Mouse (Mus musculus): Measurements from ENCODE around the gene Gatc.

Gene Gatc

DNA sequence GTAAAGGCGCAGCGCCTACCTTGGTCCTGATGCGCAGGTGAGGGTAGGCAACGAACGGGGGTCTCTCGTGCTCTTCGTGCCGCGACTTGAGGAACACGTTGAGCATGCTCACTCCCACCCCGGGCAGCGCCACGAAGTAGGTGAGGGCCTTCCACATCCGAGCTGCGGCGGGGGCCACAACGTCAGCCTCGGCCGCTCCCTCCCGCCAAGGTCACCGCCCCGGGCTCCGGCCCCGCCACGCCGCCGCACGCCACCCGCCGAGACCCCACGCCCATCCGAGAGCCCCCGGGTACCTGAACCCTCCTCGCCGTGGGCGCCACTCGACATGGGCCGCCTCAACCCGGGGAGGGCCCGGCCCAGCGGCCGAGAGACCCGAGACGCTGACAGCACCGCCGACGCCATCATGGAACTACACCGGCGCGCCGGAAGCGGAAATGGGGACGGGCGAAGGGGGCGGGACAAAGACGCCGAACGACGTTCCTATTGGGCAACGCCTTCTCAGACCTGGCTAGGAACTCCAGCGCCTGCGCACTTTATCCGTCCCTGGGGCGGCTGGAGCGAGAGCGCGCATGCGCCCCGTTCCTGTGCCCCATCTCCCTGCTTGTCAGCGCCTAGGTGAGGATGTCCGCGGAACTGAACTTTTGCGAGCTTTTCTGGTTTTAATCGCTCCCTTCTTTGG lies 7.7 kb upstream of the Gatc start, which contains the start of gene Cox6a1:
Cox6a1 (minus strand) TSS at position 436 of the 679 bp plus-strand sequence.
- no peak for TF ChIP-seq GATA4 (IDR thresholded peaks at IDR 0.05; ENCODE audit: insufficient replicate concordance, low read length)

DNA sequence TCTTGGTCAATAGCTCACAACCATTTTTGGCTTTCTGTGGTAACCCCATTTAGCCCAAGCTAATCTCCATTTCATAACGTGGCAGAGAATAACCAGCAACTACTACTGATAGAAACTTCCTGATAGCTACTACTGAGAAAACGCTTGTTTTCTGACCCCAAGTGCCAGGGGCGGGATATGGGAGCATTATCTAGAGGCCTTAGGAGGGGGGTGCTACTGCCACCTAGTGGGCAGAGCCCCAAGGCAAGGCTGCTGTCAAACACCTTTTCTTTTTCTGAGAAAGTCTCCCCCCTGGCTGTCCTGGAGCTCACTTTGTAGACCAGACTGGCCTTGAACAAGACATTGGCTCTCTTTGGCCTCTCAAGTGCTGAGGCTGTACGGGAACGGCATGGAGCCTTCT lies 6.6 kb upstream of the Gatc start:
- TF ChIP-seq GATA4 (IDR thresholded peaks at IDR 0.05; ENCODE audit: insufficient replicate concordance, low read length): peak; percentile 50; the same call in 1 of the 2 replicates

DNA sequence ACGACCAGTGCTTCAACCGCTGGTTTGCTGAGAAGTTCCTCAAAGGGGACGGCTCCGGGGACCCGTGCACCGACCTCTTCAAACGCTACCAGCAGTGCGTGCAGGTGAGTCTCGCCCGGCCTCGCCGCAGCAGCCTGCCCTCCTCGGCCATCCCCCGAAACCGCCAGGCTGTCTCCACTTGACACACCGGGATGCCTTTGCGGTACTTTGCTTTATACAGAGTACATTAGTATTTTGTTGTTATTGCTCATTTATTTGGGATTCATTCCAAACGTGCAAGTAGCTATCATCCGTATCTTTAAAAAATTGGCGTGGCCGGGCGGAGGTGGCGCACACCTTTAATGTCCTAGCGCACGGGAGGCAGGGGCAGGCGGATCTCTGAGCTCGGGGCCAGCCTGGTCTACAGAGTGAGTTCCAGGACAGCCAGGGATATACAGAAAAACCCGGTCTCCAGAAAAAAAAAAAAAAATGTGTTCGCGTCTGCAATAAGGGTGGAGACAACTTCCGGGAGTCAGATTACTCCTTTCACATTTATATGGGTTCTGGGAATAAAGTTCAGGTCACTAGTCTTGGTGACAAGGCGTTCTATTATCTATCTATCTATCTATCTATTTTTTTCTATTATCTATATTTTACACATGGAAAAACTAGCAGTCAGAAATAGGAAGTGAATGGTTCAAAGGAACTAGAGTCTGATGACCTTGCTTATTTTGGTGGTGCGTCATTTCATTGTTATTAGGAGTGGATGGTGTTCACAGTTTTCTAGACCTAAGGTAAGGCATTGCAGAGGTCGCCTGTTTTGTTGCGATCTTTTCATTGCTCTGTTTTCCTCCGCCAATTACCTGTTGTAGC lies 562 bp upstream of the Gatc start:
- no peak for TF ChIP-seq GATA4 (IDR thresholded peaks at IDR 0.05; ENCODE audit: insufficient replicate concordance, low read length)

DNA sequence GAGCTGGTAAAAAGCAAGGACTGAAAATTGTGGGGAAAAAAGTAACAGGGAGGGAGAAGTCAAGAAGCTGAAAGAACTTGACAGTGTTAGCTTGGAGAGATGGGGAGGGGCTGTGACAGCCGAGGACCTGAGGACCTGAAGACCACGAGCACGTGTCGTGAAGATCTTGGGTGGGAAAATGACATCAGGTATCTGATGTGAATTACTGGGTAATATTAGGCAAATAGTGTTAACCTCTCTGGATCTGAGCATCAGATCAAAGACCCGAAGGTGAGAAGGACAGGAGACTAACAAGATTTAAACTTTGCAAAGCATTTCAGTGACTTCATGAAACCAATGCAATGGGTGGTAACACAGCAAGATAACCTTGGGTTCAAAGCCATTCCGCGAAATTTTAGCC lies 971 bp downstream of the Gatc start:
- no peak for TF ChIP-seq GATA4 (IDR thresholded peaks at IDR 0.05; ENCODE audit: insufficient replicate concordance, low read length)

DNA sequence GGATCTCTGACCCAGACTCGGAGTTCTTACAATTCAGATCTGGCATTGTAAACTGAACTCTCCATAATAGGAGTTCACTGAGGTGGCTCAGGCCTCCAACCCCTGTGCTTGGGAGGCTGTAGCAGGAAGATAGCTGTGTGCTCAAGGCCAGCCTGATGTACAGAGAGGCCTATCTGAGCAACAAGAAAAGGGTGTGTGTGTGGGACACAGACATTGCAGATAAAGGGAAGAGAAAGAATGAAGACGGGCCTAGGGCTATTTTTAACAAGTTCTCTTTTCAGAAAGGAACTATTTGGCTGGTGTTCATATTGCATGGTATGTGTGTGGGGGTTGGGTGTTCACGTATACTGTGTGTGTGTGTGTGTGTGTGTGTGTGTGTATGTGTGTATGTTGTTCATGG lies 7.4 kb downstream of the Gatc start:
- TF ChIP-seq GATA4 (IDR thresholded peaks at IDR 0.05; ENCODE audit: insufficient replicate concordance, low read length): no peak

DNA sequence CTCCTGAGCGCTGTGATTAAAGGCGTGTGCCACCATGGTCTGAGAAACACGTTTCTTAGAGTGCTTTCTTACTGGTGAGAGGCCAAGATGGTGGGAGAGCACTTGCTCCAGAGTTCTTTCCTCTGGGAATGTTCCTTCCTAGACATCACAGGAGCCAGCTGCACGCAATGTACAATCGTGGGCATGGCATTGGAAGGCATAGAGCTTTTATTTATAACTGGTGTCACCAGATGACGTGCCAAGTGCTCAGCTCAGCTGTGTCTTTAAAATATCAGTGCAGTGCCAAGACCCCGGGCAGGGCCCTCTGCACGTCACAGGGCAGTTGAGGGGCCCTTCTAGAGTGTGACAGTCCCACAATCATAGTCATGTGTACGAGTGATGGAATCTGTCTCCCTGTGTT lies 10.0 kb downstream of the Gatc start:
- no peak for TF ChIP-seq GATA4 (IDR thresholded peaks at IDR 0.05; ENCODE audit: insufficient replicate concordance, low read length)

DNA sequence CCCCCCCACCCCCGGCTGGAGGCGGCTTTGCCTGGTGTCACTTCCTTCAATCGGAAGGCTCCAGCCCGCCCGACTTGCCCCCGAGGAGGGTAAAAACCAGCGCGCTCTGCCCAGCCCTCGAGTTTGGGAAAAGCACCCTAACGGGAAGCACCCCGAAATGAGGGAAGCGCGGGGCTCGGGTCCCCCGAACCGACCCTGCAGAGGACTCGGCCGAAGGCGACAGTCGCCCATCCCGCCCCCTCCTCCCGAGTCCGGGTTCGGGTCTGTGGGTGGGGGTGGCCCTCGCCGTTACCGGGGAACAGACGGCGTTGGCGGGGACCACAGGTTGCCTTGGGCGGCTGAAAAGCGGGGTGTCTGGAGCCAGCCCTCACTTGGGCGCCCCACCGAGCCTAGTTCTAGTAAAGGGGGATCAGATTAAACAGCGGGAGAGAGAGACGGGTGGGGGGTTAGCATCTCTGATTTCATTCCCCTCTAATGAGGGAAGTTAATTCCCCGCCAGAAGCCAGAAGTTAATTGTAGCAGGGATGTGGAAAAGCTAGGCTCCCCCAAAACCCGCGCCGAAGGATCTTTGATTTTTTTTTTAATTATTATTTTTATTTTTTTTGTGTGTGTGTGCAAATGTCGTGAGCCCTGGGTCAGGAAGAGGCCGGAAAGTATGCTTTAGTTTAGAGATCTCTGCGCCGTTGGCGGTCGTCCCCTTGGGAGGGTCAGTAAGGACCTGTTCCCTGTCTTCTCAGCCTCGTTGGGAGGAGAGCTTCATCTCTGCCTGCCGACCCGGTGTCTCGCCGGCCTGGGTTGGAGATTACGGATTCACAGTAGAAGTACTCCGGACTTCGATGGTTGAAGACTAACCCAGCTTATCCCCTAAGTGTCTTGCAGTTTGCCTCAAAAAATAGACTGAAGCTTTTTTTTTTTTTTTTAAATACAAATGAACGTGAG lies 13.1 kb downstream of the Gatc start:
- no peak for TF ChIP-seq GATA4 (IDR thresholded peaks at IDR 0.05; ENCODE audit: insufficient replicate concordance, low read length)

DNA sequence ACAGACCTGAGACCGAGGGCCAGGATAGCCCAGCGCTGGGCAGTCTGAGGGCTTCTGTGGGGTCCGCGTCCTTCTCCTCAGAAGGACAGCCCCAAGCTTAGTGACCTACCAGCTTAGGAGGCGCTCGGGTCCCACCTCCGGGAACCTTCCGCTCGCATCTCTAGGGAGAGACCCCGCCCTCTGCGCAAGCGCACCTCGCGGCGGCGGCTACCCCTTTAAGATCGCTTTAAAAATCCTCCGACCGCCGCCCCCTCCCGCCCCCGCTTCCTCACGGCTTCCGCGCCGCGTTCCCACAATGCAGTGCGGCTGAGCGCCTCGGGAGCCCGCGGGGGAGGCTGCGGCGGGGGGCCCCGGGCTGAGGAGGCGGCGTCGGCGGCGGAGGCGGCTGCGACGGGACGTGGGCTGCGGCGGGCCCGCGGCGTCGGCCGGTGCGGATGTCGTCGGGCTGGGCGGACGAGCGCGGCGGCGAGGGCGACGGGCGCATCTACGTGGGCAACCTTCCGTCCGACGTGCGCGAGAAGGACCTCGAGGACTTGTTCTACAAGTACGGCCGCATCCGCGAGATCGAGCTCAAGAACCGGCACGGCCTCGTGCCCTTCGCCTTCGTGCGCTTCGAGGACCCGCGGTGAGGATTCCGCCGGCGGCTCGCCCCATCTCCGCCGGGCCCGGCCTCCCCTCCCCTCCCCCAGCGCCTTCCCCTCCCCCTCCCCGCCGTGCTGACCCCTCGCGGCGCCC lies 13.9 kb downstream of the Gatc start, which contains the start of gene Srsf9:
Srsf9 (plus strand) TSS at position 303 of the 735 bp plus-strand sequence.
- TF ChIP-seq GATA4 (IDR thresholded peaks at IDR 0.05; ENCODE audit: insufficient replicate concordance, low read length): no peak; the same call in 1 of the 2 replicates

DNA sequence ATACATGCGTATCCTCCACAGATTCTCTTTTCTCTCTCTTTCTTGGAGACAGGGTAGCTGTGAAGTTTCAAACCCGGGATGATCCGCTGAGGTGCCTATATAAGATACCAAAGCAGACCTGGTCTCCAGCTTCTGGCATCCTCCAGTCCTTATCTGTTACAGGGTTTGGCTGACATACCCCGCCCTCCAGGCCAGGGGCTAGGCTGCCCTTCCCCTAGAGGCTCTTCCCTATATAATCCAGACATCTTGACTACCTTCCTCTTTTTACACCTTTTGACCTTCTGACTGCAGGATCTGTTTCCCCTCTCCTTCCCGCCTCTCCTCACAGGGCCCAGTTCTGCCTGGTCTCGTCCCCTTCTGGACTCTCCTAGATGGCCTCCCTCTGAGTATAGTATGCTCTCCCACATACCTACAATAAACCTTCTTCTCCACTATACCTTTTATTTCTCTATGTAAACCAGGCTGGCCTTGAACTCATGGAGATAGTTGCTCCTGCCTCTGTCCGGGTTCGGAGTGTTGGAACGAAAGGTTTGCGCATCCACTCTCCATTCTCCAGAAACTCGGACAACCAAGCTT lies 14.6 kb downstream of the Gatc start:
- TF ChIP-seq GATA4 (IDR thresholded peaks at IDR 0.05; ENCODE audit: insufficient replicate concordance, low read length): no peak

DNA sequence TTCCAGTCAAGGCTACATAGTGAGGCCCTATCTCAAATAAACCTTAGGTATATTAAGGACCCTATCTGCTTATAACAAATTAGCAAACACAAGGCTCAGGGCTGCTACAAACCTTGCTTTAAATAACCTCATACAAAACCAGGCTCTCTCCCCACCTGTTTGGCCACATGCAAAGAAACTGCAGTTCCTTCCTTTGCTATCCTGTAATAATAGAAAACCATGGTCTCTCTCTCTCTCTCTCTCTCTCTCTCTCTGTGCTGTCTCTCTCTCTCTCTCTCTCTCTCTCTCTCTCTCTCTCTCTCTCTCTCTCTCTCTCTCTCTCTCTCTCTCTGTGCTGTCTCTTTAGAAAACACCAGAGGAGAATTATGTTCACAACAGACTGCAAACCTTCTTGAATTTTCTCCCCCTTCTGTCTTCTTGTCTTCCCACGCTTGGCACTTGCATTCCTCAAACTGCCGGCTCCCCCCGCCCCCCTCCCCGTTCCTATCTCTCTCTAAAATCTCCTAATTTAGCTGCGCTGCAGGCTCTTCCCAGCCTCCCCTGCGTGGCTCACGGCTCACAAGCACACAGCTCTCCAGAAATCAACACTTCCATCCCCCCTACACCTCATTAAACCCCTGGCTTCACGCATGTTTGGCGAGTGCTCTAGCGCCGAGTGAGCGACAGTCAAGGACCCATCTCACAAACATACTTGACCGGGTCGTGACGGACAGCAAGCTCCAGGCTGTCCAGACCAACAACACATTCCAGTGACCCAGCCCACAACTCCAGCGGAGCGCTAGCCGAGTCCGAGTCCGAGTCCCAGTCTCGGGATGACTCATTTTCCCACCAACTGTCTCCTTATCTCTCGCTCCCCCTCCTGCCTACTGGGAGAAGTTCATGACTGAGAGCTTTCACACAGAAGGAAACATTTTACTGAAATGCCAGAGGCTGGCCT lies 21.7 kb downstream of the Gatc start:
- TF ChIP-seq GATA4 (IDR thresholded peaks at IDR 0.05; ENCODE audit: insufficient replicate concordance, low read length): peak; percentile 67; the same call in 1 of the 2 replicates

DNA sequence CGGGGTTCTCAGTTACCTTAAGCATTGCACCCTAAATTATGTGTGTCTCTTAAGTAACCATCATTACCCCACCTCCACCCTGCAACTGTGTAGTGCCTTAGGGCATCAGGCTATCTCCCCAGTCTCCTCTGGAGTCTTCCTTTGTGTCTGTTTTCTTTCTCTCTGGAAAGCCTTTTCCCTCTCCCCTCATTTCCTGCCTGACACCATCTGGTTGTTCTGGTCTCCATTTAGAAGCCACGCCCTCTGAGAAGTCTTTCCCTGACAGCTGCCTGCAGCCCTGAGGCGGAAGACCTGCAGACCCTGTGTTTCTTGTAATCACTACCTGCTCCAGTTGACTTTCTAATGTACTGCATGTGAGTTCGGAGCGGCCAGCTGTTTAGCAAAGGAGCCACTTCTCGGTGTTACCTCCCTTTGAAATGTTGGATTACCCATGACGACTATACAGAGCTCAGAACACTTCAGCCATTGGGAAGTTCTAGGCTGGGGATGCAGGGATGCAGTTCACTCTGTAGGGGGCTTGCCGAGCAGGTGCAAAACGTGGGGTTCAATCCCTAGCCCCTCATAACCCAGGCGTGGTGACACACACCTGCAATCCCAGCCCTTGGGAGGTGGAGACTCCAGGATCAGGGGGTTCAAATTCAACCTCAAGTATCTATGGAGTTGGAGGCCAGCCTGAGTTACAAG lies 23.2 kb downstream of the Gatc start:
- no peak for TF ChIP-seq GATA4 (IDR thresholded peaks at IDR 0.05; ENCODE audit: insufficient replicate concordance, low read length)

DNA sequence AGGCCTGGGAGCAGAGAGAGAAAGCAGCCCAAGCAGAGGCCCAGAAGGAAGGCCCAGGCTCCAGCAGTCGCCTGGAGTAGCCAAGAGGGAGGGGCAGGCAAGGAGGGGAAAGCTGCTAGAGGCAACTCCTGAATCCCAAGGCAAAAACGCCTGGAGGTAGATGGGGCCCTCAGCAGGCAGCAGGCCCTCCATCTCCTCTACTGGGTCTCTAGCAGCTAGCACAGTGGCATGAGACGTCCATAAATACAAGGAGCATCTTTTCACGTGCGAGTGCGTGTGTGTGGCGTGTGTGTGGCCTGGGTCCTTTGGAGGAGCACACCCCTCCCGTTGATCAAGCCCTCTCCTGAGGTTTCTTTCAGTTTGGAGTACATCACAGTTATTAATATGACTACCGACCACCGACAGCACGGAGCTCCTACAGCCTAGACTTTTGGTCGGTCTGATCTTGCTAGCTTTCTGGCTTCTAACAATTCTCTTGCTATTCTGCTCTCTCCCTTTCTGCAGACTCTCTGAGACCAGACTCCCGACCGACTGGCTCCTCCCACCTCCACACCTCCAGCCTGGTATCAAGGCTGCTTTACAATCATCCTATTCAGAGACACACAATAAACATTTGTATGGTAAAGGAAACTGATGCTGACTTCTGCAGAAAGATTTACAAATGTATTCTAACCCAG lies 23.9 kb downstream of the Gatc start:
- TF ChIP-seq GATA4 (IDR thresholded peaks at IDR 0.05; ENCODE audit: insufficient replicate concordance, low read length): no peak

Measured in liver, adult (tissue).